Mouse (Mus musculus): ENCODE measurements around the gene Rbm47.

- TF ChIP-seq CTCF (IDR thresholded peaks at IDR 0.05; ENCODE audit: low read depth) (no peak), EP300 (optimal IDR thresholded peaks at IDR 0.05) (no peak)
Observed at GRCm38 (mm10) chr5:66054394-66054793, 118.5 kb downstream of the Rbm47 start.

All from stomach, postnatal 0 days (tissue).